12 mouse cellular contexts compared by ENCODE assay signal in the genomic region with DNA sequence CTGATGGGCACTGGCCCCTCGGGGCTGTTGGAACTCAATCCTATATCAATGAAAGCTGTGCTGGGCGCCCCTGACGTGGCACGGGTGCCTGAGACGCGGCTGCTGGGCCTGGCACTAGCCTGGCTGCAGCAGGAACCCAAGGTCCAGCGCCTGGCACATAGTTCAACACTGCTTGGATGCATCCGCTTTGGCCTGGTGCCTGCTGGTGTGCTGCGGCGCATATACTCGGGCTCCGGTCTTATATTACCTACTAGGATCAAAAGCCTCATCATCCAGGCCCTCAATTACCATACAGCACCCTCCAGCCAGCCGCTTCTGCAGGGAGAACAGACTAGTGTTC. TPM values are rescaled to one million over a fixed set of nuclear protein-coding genes. Genes with fewer than 3 reads are reported as not detected.
DNase-seq lines count a peak whose midpoint lies in the region; ATAC-seq lines count a peak whose summit lies in the region.
"Had no signal": no experiment of that assay in that cellular context is flagged by ENCODE, and none has a peak within 500 bp of the region (broad histone marks: within the 10 kb centered on the region; RNA-seq: fewer than 3 reads in every experiment).

No protein-coding gene starts in this region.

- H3K4me2 ChIP-seq in hindbrain, embryonic 11.5 days (replicated peaks; ENCODE audit: low read depth, low read length): no peak overlapping the region
- no peak overlapping the region for H3K4me2 ChIP-seq in hindbrain, embryonic 14.5 days (replicated peaks)
- no peak overlapping the region for H3K4me2 ChIP-seq in hindbrain, embryonic 13.5 days
- no peak overlapping the region for H3K4me2 ChIP-seq in heart, embryonic 12.5 days

- no peaks in the 10 kb centered on the region for H3K36me3 ChIP-seq in hindbrain, embryonic 11.5 days (ENCODE audit: control insufficient read depth, insufficient read depth, low read length)
- no peaks in the 10 kb centered on the region for H3K36me3 ChIP-seq in hindbrain, embryonic 14.5 days (replicated peaks; ENCODE audit: control insufficient read depth, insufficient read depth)
- no peaks in the 10 kb centered on the region for H3K36me3 ChIP-seq in hindbrain, embryonic 13.5 days
- no peaks in the 10 kb centered on the region for H3K36me3 ChIP-seq in heart, embryonic 12.5 days

- no peaks in the 10 kb centered on the region for H3K27me3 ChIP-seq in hindbrain, embryonic 11.5 days (ENCODE audit: control insufficient read depth, insufficient read depth, low read length)
- H3K27me3 ChIP-seq in hindbrain, embryonic 14.5 days (ENCODE audit: control insufficient read depth, insufficient read depth, low read length): no peaks in the 10 kb centered on the region
- H3K27me3 ChIP-seq in hindbrain, embryonic 13.5 days: peaks cover 21% of the 10 kb centered on the region; the same call in 1 of the 2 replicates
- H3K27me3 ChIP-seq in heart, embryonic 12.5 days (replicated peaks): peaks cover 14% of the 10 kb centered on the region

- H3K27ac ChIP-seq in hindbrain, embryonic 11.5 days (ENCODE audit: low read depth, low read length): no peak overlapping the region
- no peak overlapping the region for H3K27ac ChIP-seq in hindbrain, embryonic 14.5 days
- H3K27ac ChIP-seq in hindbrain, embryonic 13.5 days: no peak overlapping the region
- no peak overlapping the region for H3K27ac ChIP-seq in heart, embryonic 12.5 days (ENCODE audit: poor library complexity, severe bottlenecking)
- H3K27ac ChIP-seq: macrophage had no signal

- no peaks in the 10 kb centered on the region for H3K4me1 ChIP-seq in hindbrain, embryonic 11.5 days (replicated peaks; ENCODE audit: control insufficient read depth, insufficient read depth, low read length)
- no peaks in the 10 kb centered on the region for H3K4me1 ChIP-seq in hindbrain, embryonic 14.5 days (replicated peaks; ENCODE audit: control insufficient read depth, insufficient read depth, low read length)
- peaks cover 7% of the 10 kb centered on the region for H3K4me1 ChIP-seq in hindbrain, embryonic 13.5 days (replicated peaks)
- no peaks in the 10 kb centered on the region for H3K4me1 ChIP-seq in heart, embryonic 12.5 days (replicated peaks)

- 89% methylated on average over 12 of the region's 13 CpGs for WGBS in hindbrain, embryonic 11.5 days
- WGBS in hindbrain, embryonic 14.5 days: 87% methylated on average over 13 of the region's 13 CpGs
- 89% methylated on average over 13 of the region's 13 CpGs for WGBS in hindbrain, embryonic 13.5 days
- 82% methylated on average over 13 of the region's 13 CpGs for WGBS in heart, embryonic 12.5 days

- H3K9ac ChIP-seq in hindbrain, embryonic 11.5 days (ENCODE audit: low read depth, low read length): no peak overlapping the region
- no peak overlapping the region for H3K9ac ChIP-seq in hindbrain, embryonic 14.5 days
- H3K9ac ChIP-seq in hindbrain, embryonic 13.5 days: no peak overlapping the region
- no peak overlapping the region for H3K9ac ChIP-seq in heart, embryonic 12.5 days

- DNase-seq in hindbrain, embryonic 11.5 days (ENCODE audit: low spot score): no peak
- DNase-seq in hindbrain, embryonic 14.5 days (ENCODE audit: low spot score): no peak
- DNase-seq in testis, postnatal 14 days (ENCODE audit: low spot score): peak; percentile 3
- DNase-seq in testis, postnatal 10 days (ENCODE audit: low spot score): no peak
- no peak for DNase-seq in thymus, postnatal 25 days
- DNase-seq: kidney, adult 18-20 months; liver; lung, adult 2 months; thymus, postnatal 4 days had no signal

- H3K9me3 ChIP-seq in hindbrain, embryonic 11.5 days (ENCODE audit: control insufficient read depth, low read length): no peaks in the 10 kb centered on the region
- no peaks in the 10 kb centered on the region for H3K9me3 ChIP-seq in hindbrain, embryonic 14.5 days (ENCODE audit: control insufficient read depth, low read length)
- H3K9me3 ChIP-seq in hindbrain, embryonic 13.5 days: no peaks in the 10 kb centered on the region
- no peaks in the 10 kb centered on the region for H3K9me3 ChIP-seq in heart, embryonic 12.5 days (replicated peaks)

- H3K4me3 ChIP-seq in hindbrain, embryonic 11.5 days (ENCODE audit: low read depth, low read length): no peak overlapping the region
- no peak overlapping the region for H3K4me3 ChIP-seq in hindbrain, embryonic 14.5 days (replicated peaks; ENCODE audit: low read length)
- H3K4me3 ChIP-seq in hindbrain, embryonic 13.5 days: no peak overlapping the region
- H3K4me3 ChIP-seq in heart, embryonic 12.5 days: no peak overlapping the region

- 0 out of 2 replicates have a peak, but pooled peaks have one; percentile 3 for ATAC-seq in hindbrain, embryonic 11.5 days (ENCODE audit: low FRiP score)
- ATAC-seq in hindbrain, embryonic 14.5 days (ENCODE audit: low FRiP score): no peak
- ATAC-seq in hindbrain, embryonic 13.5 days (ENCODE audit: low FRiP score): 0 out of 2 replicates have a peak, but pooled peaks have one; percentile 9
- no peak for ATAC-seq in heart, embryonic 12.5 days (ENCODE audit: insufficient number of reproducible peaks, low FRiP score)

RNA-seq across cellular contexts. Expression of a gene that starts 0.7 kb away (rescaled TPM):
- polyA plus RNA-seq in hindbrain, embryonic 11.5 days (2014; fragmentation: Nextera tagmentation; extraction: Ambion mirVana): 0.86 and 1.2 TPM in 2 replicates
- 1.5 and 2.1 TPM in 2 replicates for polyA plus RNA-seq in hindbrain, embryonic 14.5 days (2014; fragmentation: Nextera tagmentation; extraction: Ambion mirVana)
- 2.1 and 2.6 TPM in 2 replicates for polyA plus RNA-seq in hindbrain, embryonic 13.5 days (2015; fragmentation: Nextera tagmentation; extraction: Ambion mirVana)
- polyA plus RNA-seq in heart, embryonic 12.5 days (2016; fragmentation: Nextera tagmentation; extraction: Ambion mirVana): 0.19 and 0.31 TPM in 2 replicates
- polyA plus RNA-seq: macrophage had no signal

Comparison
In these comparisons a context has a peak if more than half of its experiments do, and no peak if none do; other contexts are left out.
1. ATAC-seq: peak in hindbrain, embryonic 11.5 days (single experiment) and hindbrain, embryonic 13.5 days (single experiment); none in hindbrain, embryonic 14.5 days (single experiment) and heart, embryonic 12.5 days (single experiment).